Mouse (Mus musculus): ENCODE results near the gene Ccdc93.

The Ccdc93 gene

GRCm38 (mm10) chr1:121518609-121519008 lies 87.8 kb downstream of the Ccdc93 start:
- no peak for DNase-seq (ENCODE audit: low read depth)

GRCm38 (mm10) chr1:121527061-121527460 lies 96.2 kb downstream of the Ccdc93 start:
- no peak for DNase-seq (ENCODE audit: low read depth)

- no peak for DNase-seq (ENCODE audit: low read depth)
Measured at GRCm38 (mm10) chr1:121527600-121528398, 97.0 kb downstream of the Ccdc93 start.

GRCm38 (mm10) chr1:121528399-121528720 lies 97.5 kb downstream of the Ccdc93 start, which contains the start of gene Htr5b:
Htr5b (minus strand) TSS chr1:121528465.
- no peak for DNase-seq (ENCODE audit: low read depth)

GRCm38 (mm10) chr1:121529286-121529685 lies 98.4 kb downstream of the Ccdc93 start:
- no peak for DNase-seq (ENCODE audit: low read depth)

GRCm38 (mm10) chr1:121531439-121531838 lies 100.6 kb downstream of the Ccdc93 start:
- no peak for DNase-seq (ENCODE audit: low read depth)

GRCm38 (mm10) chr1:121540361-121540760 lies 109.5 kb downstream of the Ccdc93 start:
- DNase-seq (ENCODE audit: low read depth), result no peak

- DNase-seq (ENCODE audit: low read depth), result no peak
Measured at GRCm38 (mm10) chr1:121546844-121547243, 116.0 kb downstream of the Ccdc93 start.

GRCm38 (mm10) chr1:121548667-121549066 lies 117.8 kb downstream of the Ccdc93 start:
- no peak for DNase-seq (ENCODE audit: low read depth)

GRCm38 (mm10) chr1:121549456-121549855 lies 118.6 kb downstream of the Ccdc93 start:
- no peak for DNase-seq (ENCODE audit: low read depth)

GRCm38 (mm10) chr1:121550801-121551456 lies 120.1 kb downstream of the Ccdc93 start:
- no peak for DNase-seq (ENCODE audit: low read depth)

GRCm38 (mm10) chr1:121551457-121551835 lies 120.6 kb downstream of the Ccdc93 start:
- DNase-seq (ENCODE audit: low read depth), result no peak
